Mouse (Mus musculus) kidney, adult 2 months (tissue): ENCODE data around the gene Senp1.

Experiments
- CTCF ChIP-seq: fragments of 200-500 bp; conservative IDR thresholded peaks from 2 replicates; pipeline ENCODE4 v1.5.1; 2011; ENCODE audit warnings: low read depth, mild to moderate bottlenecking, control low read depth, low read length, moderate library complexity, mixed read lengths; ENCODE audit not compliant: insufficient read depth, insufficient read length
- POLR2A ChIP-seq: fragments of 200-500 bp; IDR thresholded peaks from one replicate; pipeline ENCODE4 v1.6.1; 2011; ENCODE audit warnings: low read depth, low read length, control low read depth

- TF ChIP-seq CTCF = peak; percentile 37; the same call in 1 of the 2 replicates
- no peak for TF ChIP-seq POLR2A
Measured at GRCm38 (mm10) chr15:98096957-98097356, 3.4 kb upstream of the Senp1 start.
